Mouse (Mus musculus) liver, embryonic 14.5 days (tissue): Measurements from ENCODE around the gene Entpd5. TPM values are rescaled to one million over a fixed set of nuclear protein-coding genes. Genes with fewer than 3 reads are reported as not detected.

Source experiments
- ATAC-seq: fragments of 200-750 bp; cut with Nextera tagmentation; 2 replicates; pipeline ENCODE4 v1.8.0; 2017; ENCODE audit warnings: moderate number of reproducible peaks, mild to moderate bottlenecking, moderate library complexity; ENCODE audit not compliant: insufficient read depth
- DNase-seq, 3 experiments: peaks; one replicate each; pipeline ENCODE4 v3.0.0-alpha.2; 2012 to 2013; ENCODE audit warnings: low read depth in 3 of 3, low spot score in 3 of 3
- H3K27ac ChIP-seq: fragments of 300-500 bp; sonication (generic); 2 replicates; pipeline ENCODE4 v1.5.1; 2014; ENCODE audit warnings: moderate library complexity, mild to moderate bottlenecking, control low read depth, inconsistent platforms
- H3K27me3 ChIP-seq: fragments of 300-500 bp; sonication (generic); 2 replicates; pipeline ENCODE4 v1.6.1; 2014; ENCODE audit warnings: mild to moderate bottlenecking, low read length, moderate library complexity; ENCODE audit not compliant: control insufficient read depth, insufficient read depth
- H3K36me3 ChIP-seq: fragments of 300-500 bp; sonication (generic); replicated peaks from 2 replicates; pipeline ENCODE4 v1.6.1; 2014; ENCODE audit warnings: low read depth; ENCODE audit not compliant: control insufficient read depth, insufficient read depth
- H3K4me1 ChIP-seq, 2 experiments: fragments of 200-500 bp in 1 of 2; fragments of 300-500 bp in 1 of 2; sonication (generic) in 1 of 2; replicated peaks; 2 replicates each; pipeline ENCODE4 v1.6.1; 2012 to 2014; ENCODE audit warnings: antibody characterized with exemption in 1 of 2, inconsistent platforms in 1 of 2, low read length in 1 of 2; ENCODE audit not compliant: control insufficient read depth in 2 of 2, insufficient read depth in 2 of 2
- H3K4me2 ChIP-seq: fragments of 300-500 bp; sonication (generic); 2 replicates; pipeline ENCODE4 v1.6.1; 2014; ENCODE audit warnings: low read depth, mild to moderate bottlenecking, control low read depth, moderate library complexity
- H3K4me3 ChIP-seq, 2 experiments: fragments of 200-500 bp in 1 of 2; fragments of 300-500 bp in 1 of 2; sonication (generic) in 1 of 2; 2 replicates each; pipeline ENCODE4 v1.5.1; 2012 to 2014; ENCODE audit warnings: low read depth in 2 of 2, low read length in 2 of 2, mild to moderate bottlenecking in 2 of 2, control low read depth in 1 of 2, inconsistent platforms in 1 of 2, moderate library complexity in 1 of 2; ENCODE audit not compliant: insufficient read depth in 1 of 2
- H3K9ac ChIP-seq: fragments of 300-500 bp; sonication (generic); replicated peaks from 2 replicates; pipeline ENCODE4 v1.6.1; 2014; ENCODE audit warnings: mild to moderate bottlenecking, control low read depth, moderate library complexity
- H3K9me3 ChIP-seq: fragments of 300-500 bp; sonication (generic); 2 replicates; pipeline ENCODE4 v1.6.1; 2016; ENCODE audit warnings: low read length, mixed read lengths; ENCODE audit not compliant: control insufficient read depth
- CTCF ChIP-seq: IDR thresholded peaks from 2 replicates; pipeline ENCODE4 v1.5.1; 2016; ENCODE audit warnings: antibody characterized with exemption, low read depth, control low read depth
- EP300 ChIP-seq: IDR thresholded peaks from 2 replicates; pipeline ENCODE4 v1.6.1; 2016; ENCODE audit warnings: antibody characterized with exemption, low read depth
- WGBS: fragments of 180-500 bp; shearing (Covaris S2); extraction: QIAGEN DNeasy Blood & Tissue Kit; methylation state at CpG from one replicate; pipeline ENCODE4 v1.1.7; 2014; ENCODE audit not compliant: insufficient replicate concordance; 5-methylcytosine and 5-hydroxymethylcytosine counted together
- polyA plus RNA-seq, 2 experiments: library from polyadenylated mRNA; depleted of rRNA in 1 of 2; stranded (reverse) in 1 of 2; unstranded in 1 of 2; fragments of >200 nt; fragmentation: Nextera tagmentation in 1 of 2; extraction: Ambion mirVana in 1 of 2; gene quantifications; 2 replicates each; pipeline versions ENCODE4 v1.2.1 to v1.2.3; 2012 to 2014

The Entpd5 gene
- polyA plus RNA-seq, 2 experiments = 4.9 to 10.2 TPM

DNA sequence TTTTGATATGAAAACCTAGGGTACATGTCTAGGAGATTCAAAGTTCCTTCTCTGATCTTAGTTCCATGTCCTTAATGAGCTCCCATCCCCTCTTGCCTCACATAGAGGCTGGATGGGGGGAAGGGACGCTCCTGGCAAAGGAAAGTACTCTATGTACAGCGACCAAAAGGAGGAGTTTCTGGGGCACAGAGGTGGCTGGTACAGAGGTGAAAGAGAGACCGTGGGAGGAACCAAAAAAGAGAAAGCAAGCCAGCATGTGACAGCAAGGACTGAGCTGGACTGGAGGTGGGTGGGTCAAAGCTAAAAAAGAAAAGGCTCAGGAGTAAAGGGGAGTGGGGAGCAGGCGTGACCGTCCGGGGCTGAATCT, 41.5 kb upstream of the Entpd5 start:
- TF ChIP-seq EP300 = no peak
- Histone ChIP-seq H3K27ac (peak overlapping the region; percentile 52), H3K4me3 (peak overlapping the region; percentile 60 to 92), H3K4me1 (peaks cover 20 to 21% of the 10 kb centered on the region in 2 experiments), H3K9ac (peak overlapping the region; percentile 75), H3K4me2 (peak overlapping the region; percentile 95), H3K27me3 (no peaks in the 10 kb centered on the region), H3K9me3 (no peaks in the 10 kb centered on the region), H3K36me3 (no peaks in the 10 kb centered on the region)
- DNase-seq (peak in 2 of 3 experiments; percentile 4 to 27), ATAC-seq (peak; percentile 1; the same call in 1 of the 2 replicates)
- WGBS = 0% methylated on average over 6 of the region's 6 CpGs

DNA sequence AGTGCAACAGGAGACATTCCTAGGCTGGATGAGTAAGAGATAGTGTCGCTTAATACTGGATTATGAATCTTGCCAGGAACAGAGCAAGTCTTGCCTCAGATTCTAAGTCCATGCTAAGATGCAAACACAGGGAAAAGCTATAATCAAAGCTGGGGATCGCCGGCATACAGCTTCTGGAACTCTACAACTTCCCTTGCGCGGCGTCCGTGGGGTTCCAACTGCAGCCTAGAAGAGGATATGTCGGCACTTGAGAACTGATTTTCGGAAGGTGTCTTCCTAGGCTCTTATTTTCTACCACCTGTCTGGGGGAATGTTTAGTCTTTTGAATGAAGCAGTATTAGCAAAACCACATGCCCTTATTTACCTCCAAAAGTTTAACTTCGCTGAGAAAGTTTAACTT, 41.1 kb upstream of the Entpd5 start:
- TF ChIP-seq CTCF (no peak), EP300 (no peak)
- WGBS = 45% methylated on average over 10 of the region's 10 CpGs
- H3K36me3 ChIP-seq = no peaks in the 10 kb centered on the region
- H3K9ac ChIP-seq = peak overlapping the region; percentile 75
- H3K9me3 ChIP-seq = no peaks in the 10 kb centered on the region
- no peaks in the 10 kb centered on the region for H3K27me3 ChIP-seq
- H3K4me2 ChIP-seq = peak overlapping the region; percentile 95
- H3K4me3 ChIP-seq = peak overlapping the region in 1 of 2 experiments; percentile 92; a peak in 2 of 4 replicates
- ATAC-seq (no peak), DNase-seq (no peak)
- H3K4me1 ChIP-seq = peaks cover 20 to 21% of the 10 kb centered on the region in 2 experiments
- no peak overlapping the region for H3K27ac ChIP-seq

DNA sequence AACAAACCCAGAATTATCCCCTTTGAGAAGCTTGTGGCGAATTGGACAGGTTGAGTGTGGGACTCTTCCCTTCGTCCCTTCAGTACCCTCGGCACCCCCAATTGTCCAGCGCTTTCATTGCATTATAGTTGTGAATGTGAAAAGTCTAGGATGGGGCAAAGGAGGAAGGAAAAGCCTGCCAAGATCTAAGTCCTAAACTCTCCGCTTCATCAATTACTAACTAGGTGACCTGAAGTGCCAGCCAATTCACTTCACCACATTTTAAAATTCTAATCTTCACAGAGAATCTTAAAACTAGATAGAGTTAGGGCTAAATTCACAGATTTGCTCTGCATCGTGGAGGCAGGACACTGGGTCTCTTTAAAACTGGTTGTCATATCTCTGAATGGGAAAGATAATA, 39.4 kb upstream of the Entpd5 start:
- Histone ChIP-seq H3K4me3 (no peak overlapping the region), H3K27ac (no peak overlapping the region), H3K27me3 (no peaks in the 10 kb centered on the region), H3K4me1 (peaks cover 13 to 14% of the 10 kb centered on the region in 2 experiments), H3K9me3 (no peaks in the 10 kb centered on the region), H3K9ac (no peak overlapping the region), H3K36me3 (no peaks in the 10 kb centered on the region), H3K4me2 (no peak overlapping the region)
- DNase-seq (no peak), ATAC-seq (no peak)
- WGBS = 69% methylated on average over 6 of the region's 6 CpGs
- TF ChIP-seq CTCF (no peak), EP300 (no peak)

DNA sequence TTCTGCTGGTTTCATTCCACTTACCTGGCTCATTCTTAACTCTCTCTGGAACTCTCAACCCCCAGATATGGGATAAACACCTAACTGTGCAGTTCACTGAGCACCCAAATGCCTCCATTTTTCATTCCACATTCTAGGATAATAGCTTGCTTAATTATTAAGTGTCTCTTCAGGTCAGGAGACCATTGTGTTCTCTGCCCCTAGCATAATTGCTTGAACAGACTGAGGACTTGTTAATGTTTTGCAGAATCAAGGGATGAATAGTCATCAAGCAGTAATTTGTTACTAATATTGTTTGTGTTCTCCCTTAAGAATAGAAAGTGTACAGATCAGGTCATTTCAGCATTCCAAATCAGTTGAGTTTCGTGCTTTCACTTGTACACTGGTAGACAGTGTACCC, 38.6 kb upstream of the Entpd5 start:
- H3K27ac ChIP-seq = no peak overlapping the region
- no peak overlapping the region for H3K4me3 ChIP-seq
- no peak for DNase-seq
- 69% methylated on average over 1 of the region's 1 CpGs for WGBS
- peaks cover 5 to 6% of the 10 kb centered on the region in 2 experiments; a peak in 3 of 4 replicates for H3K4me1 ChIP-seq
- TF ChIP-seq CTCF = no peak
- TF ChIP-seq EP300 = no peak
- H3K9me3 ChIP-seq = no peaks in the 10 kb centered on the region
- no peak overlapping the region for H3K9ac ChIP-seq
- no peaks in the 10 kb centered on the region for H3K27me3 ChIP-seq
- no peaks in the 10 kb centered on the region for H3K36me3 ChIP-seq
- H3K4me2 ChIP-seq = no peak overlapping the region
- no peak for ATAC-seq

DNA sequence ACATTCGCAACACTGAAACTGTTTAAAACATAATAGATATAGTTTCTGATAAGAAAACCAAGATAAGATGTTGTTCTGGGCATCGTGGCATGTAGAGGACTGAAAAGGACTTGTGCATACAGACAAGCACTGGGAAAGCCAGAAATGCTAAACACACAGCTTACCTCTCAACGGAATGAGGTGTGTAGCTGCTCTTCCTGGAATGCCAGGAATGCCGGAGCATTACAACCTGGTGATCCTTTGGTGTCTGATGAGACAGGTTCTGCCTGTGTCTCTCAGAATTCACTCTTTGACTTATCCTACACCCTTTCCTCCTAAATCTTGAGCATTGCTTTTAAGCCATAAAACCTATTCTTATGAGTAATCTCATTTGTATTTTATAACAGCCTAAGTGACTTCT, 33.7 kb upstream of the Entpd5 start:
- WGBS = 55% methylated on average over 4 of the region's 4 CpGs

More for the DNA sequence above, 33.7 kb upstream of the Entpd5 start:
- no peaks in the 10 kb centered on the region for H3K9me3 ChIP-seq
- H3K36me3 ChIP-seq = no peaks in the 10 kb centered on the region
- H3K27ac ChIP-seq = no peak overlapping the region
- H3K4me1 ChIP-seq = no peaks in the 10 kb centered on the region
- H3K4me2 ChIP-seq = no peak overlapping the region
- H3K27me3 ChIP-seq = no peaks in the 10 kb centered on the region
- H3K9ac ChIP-seq = no peak overlapping the region
- no peak for ATAC-seq
- no peak overlapping the region for H3K4me3 ChIP-seq
- TF ChIP-seq EP300 (no peak), CTCF (no peak)
- DNase-seq = no peak
